Mouse (Mus musculus): ENCODE data around the gene Prcd. TPM values are rescaled to one million over a fixed set of nuclear protein-coding genes. Genes with fewer than 3 reads are reported as not detected.
"Not testable (repeated sequence)": the region's sequence is repeated elsewhere in the genome, so short reads cannot be mapped to it uniquely, and the experiment has no call there.

Gene Prcd
- polyA plus RNA-seq (2015; fragmentation: Nextera tagmentation; extraction: Ambion mirVana), result 0.51 and 0.93 TPM in 2 replicates

- Histone ChIP-seq H3K27me3 (replicated peaks) (peaks cover 67% of the 10 kb centered on the region), H3K9me3 (no peaks in the 10 kb centered on the region), H3K4me1 (peaks cover 50% of the 10 kb centered on the region), H3K9ac (peak within 1 kb of the TSS; percentile 82), H3K4me3 (peak within 1 kb of the TSS; percentile 61), H3K4me2 (peak within 1 kb of the TSS; percentile 94), H3K36me3 (no peaks in the 10 kb centered on the region), H3K27ac (replicated peaks) (no peak within 1 kb of the TSS)
- WGBS, result 6% methylated on average over 10 of the region's 10 CpGs
- no peak for ATAC-seq (ENCODE audit: extremely low read depth, insufficient number of reproducible peaks, low FRiP score, low TSS enrichment)
These were observed at the start of gene Prcd for GRCm38 (mm10) chr11:116653234-116653633. Gene Prcd (plus strand): TSS chr11:116653534.

- Histone ChIP-seq H3K4me1 (peaks cover 4% of the 10 kb centered on the region; the same call in 1 of the 2 replicates), H3K4me2 (no peak overlapping the region), H3K27me3 (replicated peaks) (no peaks in the 10 kb centered on the region), H3K9ac (no peak overlapping the region), H3K9me3 (no peaks in the 10 kb centered on the region), H3K36me3 (peaks cover 87% of the 10 kb centered on the region), H3K4me3 (no peak overlapping the region), H3K27ac (replicated peaks) (no peak overlapping the region)
- no peak for ATAC-seq (ENCODE audit: extremely low read depth, insufficient number of reproducible peaks, low FRiP score, low TSS enrichment)
- 89% methylated on average over 12 of the region's 12 CpGs for WGBS
These were observed 49.2 kb upstream of the Prcd start for GRCm38 (mm10) chr11:116604097-116604496.

- ATAC-seq (ENCODE audit: extremely low read depth, insufficient number of reproducible peaks, low FRiP score, low TSS enrichment), result no peak
- H3K27ac ChIP-seq (replicated peaks), result no peak overlapping the region
- peaks cover 14% of the 10 kb centered on the region; the same call in 1 of the 2 replicates for H3K4me1 ChIP-seq
- H3K4me2 ChIP-seq, result no peak overlapping the region
- WGBS, result 89% methylated on average over 3 of the region's 3 CpGs
- H3K4me3 ChIP-seq, result no peak overlapping the region
- H3K9ac ChIP-seq, result no peak overlapping the region
- no peaks in the 10 kb centered on the region for H3K27me3 ChIP-seq (replicated peaks)
- peaks cover 56% of the 10 kb centered on the region for H3K36me3 ChIP-seq
- no peaks in the 10 kb centered on the region for H3K9me3 ChIP-seq
These were observed 45.6 kb upstream of the Prcd start for GRCm38 (mm10) chr11:116607717-116608116.

- Histone ChIP-seq H3K9me3 (no peaks in the 10 kb centered on the region), H3K27ac (replicated peaks) (no peak overlapping the region)
- ATAC-seq (ENCODE audit: extremely low read depth, insufficient number of reproducible peaks, low FRiP score, low TSS enrichment), result no peak
These were observed 43.2 kb upstream of the Prcd start for GRCm38 (mm10) chr11:116609965-116610630.

GRCm38 (mm10) chr11:116611168-116611567 lies 42.2 kb upstream of the Prcd start:
- 91% methylated on average over 9 of the region's 9 CpGs for WGBS

More at GRCm38 (mm10) chr11:116609965-116610630, 43.2 kb upstream of the Prcd start:
- Histone ChIP-seq H3K27me3 (replicated peaks) (no peaks in the 10 kb centered on the region), H3K4me2 (no peak overlapping the region), H3K9ac (no peak overlapping the region), H3K4me3 (no peak overlapping the region), H3K36me3 (peaks cover 36% of the 10 kb centered on the region), H3K4me1 (peaks cover 29% of the 10 kb centered on the region)
- 79% methylated on average over 15 of the region's 15 CpGs for WGBS

GRCm38 (mm10) chr11:116611883-116612282 lies 41.5 kb upstream of the Prcd start:
- no peak overlapping the region for H3K27ac ChIP-seq (replicated peaks)
- no peak for ATAC-seq (ENCODE audit: extremely low read depth, insufficient number of reproducible peaks, low FRiP score, low TSS enrichment)
- 93% methylated on average over 9 of the region's 9 CpGs for WGBS
- H3K9me3 ChIP-seq, result no peaks in the 10 kb centered on the region
- H3K36me3 ChIP-seq, result peaks cover 20% of the 10 kb centered on the region
- peaks cover 47% of the 10 kb centered on the region for H3K4me1 ChIP-seq
- H3K27me3 ChIP-seq (replicated peaks), result no peaks in the 10 kb centered on the region
- H3K9ac ChIP-seq, result no peak overlapping the region
- H3K4me2 ChIP-seq, result no peak overlapping the region
- no peak overlapping the region for H3K4me3 ChIP-seq

More at GRCm38 (mm10) chr11:116611168-116611567, 42.2 kb upstream of the Prcd start:
- peaks cover 40% of the 10 kb centered on the region for H3K4me1 ChIP-seq
- ATAC-seq (ENCODE audit: extremely low read depth, insufficient number of reproducible peaks, low FRiP score, low TSS enrichment); H3K27me3 ChIP-seq (replicated peaks); H3K4me3 ChIP-seq; H3K9ac ChIP-seq; H3K9me3 ChIP-seq; H3K4me2 ChIP-seq; H3K27ac ChIP-seq (replicated peaks): not testable (repeated sequence)
- H3K36me3 ChIP-seq, result peaks cover 25% of the 10 kb centered on the region

GRCm38 (mm10) chr11:116612554-116612953 lies 40.8 kb upstream of the Prcd start:
- Histone ChIP-seq H3K4me1 (peaks cover 51% of the 10 kb centered on the region), H3K9ac (no peak overlapping the region), H3K4me2 (no peak overlapping the region), H3K27me3 (replicated peaks) (no peaks in the 10 kb centered on the region), H3K9me3 (no peaks in the 10 kb centered on the region), H3K27ac (replicated peaks) (no peak overlapping the region), H3K36me3 (peaks cover 16% of the 10 kb centered on the region), H3K4me3 (no peak overlapping the region)
- 93% methylated on average over 1 of the region's 1 CpGs for WGBS
- ATAC-seq (ENCODE audit: extremely low read depth, insufficient number of reproducible peaks, low FRiP score, low TSS enrichment), result no peak

GRCm38 (mm10) chr11:116613234-116613633 lies 40.1 kb upstream of the Prcd start:
- Histone ChIP-seq H3K36me3 (peaks cover 13% of the 10 kb centered on the region), H3K4me3 (no peak overlapping the region), H3K4me2 (no peak overlapping the region), H3K27me3 (replicated peaks) (no peaks in the 10 kb centered on the region), H3K9ac (no peak overlapping the region), H3K4me1 (peaks cover 57% of the 10 kb centered on the region), H3K9me3 (no peaks in the 10 kb centered on the region), H3K27ac (replicated peaks) (no peak overlapping the region)
- ATAC-seq (ENCODE audit: extremely low read depth, insufficient number of reproducible peaks, low FRiP score, low TSS enrichment), result no peak
- 85% methylated on average over 6 of the region's 6 CpGs for WGBS

GRCm38 (mm10) chr11:116615735-116616437 lies 37.4 kb upstream of the Prcd start:
- peak overlapping the region; percentile 63 for H3K27ac ChIP-seq (replicated peaks)
- 0 out of 2 replicates have a peak, but pooled peaks cover 4% of the 10 kb centered on the region for H3K36me3 ChIP-seq
- no peak for ATAC-seq (ENCODE audit: extremely low read depth, insufficient number of reproducible peaks, low FRiP score, low TSS enrichment)
- H3K27me3 ChIP-seq (replicated peaks), result no peaks in the 10 kb centered on the region
- peak overlapping the region; percentile 56 for H3K4me2 ChIP-seq
- H3K9ac ChIP-seq, result peak overlapping the region; percentile 52; the same call in 1 of the 2 replicates
- WGBS, result 30% methylated on average over 14 of the region's 15 CpGs
- H3K9me3 ChIP-seq, result no peaks in the 10 kb centered on the region
- peaks cover 71% of the 10 kb centered on the region for H3K4me1 ChIP-seq
- H3K4me3 ChIP-seq, result peak overlapping the region; percentile 20; the same call in 1 of the 2 replicates

GRCm38 (mm10) chr11:116616438-116617118 lies 36.8 kb upstream of the Prcd start:
- WGBS, result 73% methylated on average over 10 of the region's 10 CpGs
- H3K9me3 ChIP-seq, result no peaks in the 10 kb centered on the region
- H3K27me3 ChIP-seq (replicated peaks), result no peaks in the 10 kb centered on the region
- no peak for ATAC-seq (ENCODE audit: extremely low read depth, insufficient number of reproducible peaks, low FRiP score, low TSS enrichment)
- H3K4me3 ChIP-seq, result no peak overlapping the region; the same call in 1 of the 2 replicates
- H3K4me2 ChIP-seq, result peak overlapping the region; percentile 56
- H3K27ac ChIP-seq (replicated peaks), result peak overlapping the region; percentile 63
- H3K4me1 ChIP-seq, result peaks cover 78% of the 10 kb centered on the region
- H3K9ac ChIP-seq, result peak overlapping the region; percentile 52; the same call in 1 of the 2 replicates
- 0 out of 2 replicates have a peak, but pooled peaks cover 4% of the 10 kb centered on the region for H3K36me3 ChIP-seq

GRCm38 (mm10) chr11:116617641-116618040 lies 35.7 kb upstream of the Prcd start:
- no peak overlapping the region for H3K9ac ChIP-seq
- H3K27ac ChIP-seq (replicated peaks), result no peak overlapping the region
- 82% methylated on average over 7 of the region's 7 CpGs for WGBS
- no peaks in the 10 kb centered on the region for H3K9me3 ChIP-seq
- 0 out of 2 replicates have a peak, but pooled peaks cover 4% of the 10 kb centered on the region for H3K36me3 ChIP-seq
- no peaks in the 10 kb centered on the region for H3K27me3 ChIP-seq (replicated peaks)
- no peak for ATAC-seq (ENCODE audit: extremely low read depth, insufficient number of reproducible peaks, low FRiP score, low TSS enrichment)
- H3K4me1 ChIP-seq, result peaks cover 88% of the 10 kb centered on the region
- H3K4me2 ChIP-seq, result no peak overlapping the region
- H3K4me3 ChIP-seq, result no peak overlapping the region
